Mouse (Mus musculus): ENCODE data around the gene Cuta.
"Not testable (repeated sequence)": the region's sequence is repeated elsewhere in the genome, so short reads cannot be mapped to it uniquely, and the experiment has no call there.

Gene Cuta

DNA sequence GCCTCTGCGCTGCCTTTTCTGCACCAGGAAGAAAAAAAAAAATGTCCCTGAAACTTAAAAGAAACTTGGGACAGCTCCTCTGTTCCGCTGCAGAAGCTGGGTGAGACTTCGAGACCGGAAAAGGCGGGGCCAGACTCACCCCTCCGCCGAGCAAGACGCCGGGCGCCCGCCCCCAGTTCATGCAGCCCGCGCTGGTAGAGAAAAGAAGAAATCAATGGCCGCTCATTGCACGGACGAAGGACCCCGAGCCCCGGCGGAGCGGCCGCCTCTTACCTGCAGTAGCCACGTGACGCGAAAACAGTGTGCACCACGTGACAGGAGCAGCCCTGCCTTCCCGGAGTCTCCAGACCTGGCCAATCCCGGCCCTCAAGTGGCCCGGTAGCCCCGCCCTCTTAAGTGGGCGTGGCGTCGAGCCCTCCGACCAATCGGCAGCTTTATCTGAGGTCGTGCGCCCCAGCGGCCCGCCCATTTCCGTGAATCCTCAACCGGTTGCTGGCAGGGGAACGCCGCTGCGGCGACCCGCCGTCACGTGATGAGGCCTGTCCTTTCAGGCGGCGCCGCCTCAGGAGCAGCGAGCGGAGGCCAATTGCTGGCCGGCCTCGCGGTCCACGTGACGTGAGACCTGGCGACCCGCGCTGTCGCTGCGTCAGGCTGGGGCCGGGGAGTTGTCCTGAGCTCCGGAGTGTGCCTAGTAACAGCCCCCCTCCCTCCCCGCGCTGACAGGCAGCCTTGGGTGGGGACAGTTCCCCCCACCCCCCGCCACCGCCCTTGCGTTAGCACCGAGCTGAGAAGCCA, at the start of gene Cuta:
TSS of gene Cuta (minus strand) at position 392 of the 795 bp plus-strand sequence.
- DNase-seq (ENCODE audit: low read depth, low spot score) = peak; percentile 98

DNA sequence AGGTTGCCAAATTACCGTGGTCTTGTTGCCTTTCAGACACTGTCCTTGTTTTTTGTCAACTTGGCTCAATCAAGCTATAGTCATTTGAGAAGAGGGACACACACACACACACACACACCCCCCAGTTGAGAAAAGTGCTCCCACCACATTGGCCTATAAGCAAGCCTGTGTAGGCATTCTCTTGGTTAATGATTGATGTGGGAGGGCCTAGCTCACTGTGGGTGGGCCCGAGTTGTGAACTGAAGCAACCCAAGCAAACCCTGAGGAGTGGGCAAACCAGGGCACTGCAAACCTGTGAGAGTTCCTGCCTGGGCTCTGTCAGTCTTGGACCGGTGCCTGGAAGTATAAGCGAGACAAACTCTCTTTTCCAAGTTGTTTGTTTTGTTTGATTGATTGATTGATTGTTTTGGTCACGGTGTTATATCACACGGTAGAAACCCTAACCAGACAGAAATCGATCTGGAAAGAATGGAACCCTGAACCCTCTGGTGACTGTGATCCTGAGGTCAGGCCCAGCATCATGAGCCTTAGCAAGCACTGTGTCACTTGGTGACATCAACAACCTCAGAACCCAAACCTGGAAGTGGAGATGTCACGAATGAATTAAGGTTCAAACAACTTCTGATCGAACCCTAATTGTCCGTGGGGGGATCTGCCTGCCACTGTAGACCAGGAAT, 46.3 kb upstream of the Cuta start:
- no peak for DNase-seq (ENCODE audit: low read depth, low spot score)

GRCm38 (mm10) chr17:26983382-26983781, 44.0 kb upstream of the Cuta start:
- no peak for DNase-seq (ENCODE audit: low read depth, low spot score)

DNA sequence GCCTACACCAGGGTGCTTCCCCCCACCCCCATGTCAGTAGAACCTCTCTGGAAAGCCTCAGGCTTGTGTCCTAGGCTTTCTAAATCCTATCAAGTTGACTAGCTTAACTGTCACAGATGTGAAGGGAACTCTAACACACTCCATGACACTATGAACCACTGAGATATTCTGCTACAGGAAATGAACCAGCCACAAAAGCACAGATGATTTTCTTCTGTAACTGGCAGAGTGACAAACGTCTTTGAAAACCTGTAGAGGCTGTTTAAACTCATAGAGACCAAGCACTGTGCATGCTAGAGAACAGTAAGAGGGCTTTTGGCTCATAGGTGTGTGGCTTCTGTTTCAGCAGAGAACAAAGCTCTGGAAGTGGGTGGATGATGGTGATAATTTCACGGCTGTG, 41.7 kb upstream of the Cuta start:
- DNase-seq (ENCODE audit: low read depth, low spot score) = no peak

DNA sequence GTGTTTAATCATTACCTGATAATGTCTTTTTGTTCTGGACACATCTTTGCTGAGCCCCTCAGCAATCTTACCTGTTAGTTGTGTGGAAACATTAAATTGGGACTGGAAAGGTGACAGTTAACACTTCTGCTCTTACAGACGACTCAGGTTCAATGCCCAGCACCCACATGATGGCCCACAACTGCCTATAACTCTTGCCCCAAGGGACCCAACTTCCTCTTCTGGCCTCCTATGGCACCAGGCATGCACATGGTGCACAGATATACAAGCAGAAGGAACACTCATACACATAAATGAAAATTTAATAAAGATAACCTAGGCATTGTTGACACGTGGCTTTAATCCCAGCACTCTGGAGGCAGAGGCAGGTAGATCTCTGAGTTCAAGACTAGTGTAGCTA, 40.1 kb upstream of the Cuta start:
- no peak for DNase-seq (ENCODE audit: low read depth, low spot score)

DNA sequence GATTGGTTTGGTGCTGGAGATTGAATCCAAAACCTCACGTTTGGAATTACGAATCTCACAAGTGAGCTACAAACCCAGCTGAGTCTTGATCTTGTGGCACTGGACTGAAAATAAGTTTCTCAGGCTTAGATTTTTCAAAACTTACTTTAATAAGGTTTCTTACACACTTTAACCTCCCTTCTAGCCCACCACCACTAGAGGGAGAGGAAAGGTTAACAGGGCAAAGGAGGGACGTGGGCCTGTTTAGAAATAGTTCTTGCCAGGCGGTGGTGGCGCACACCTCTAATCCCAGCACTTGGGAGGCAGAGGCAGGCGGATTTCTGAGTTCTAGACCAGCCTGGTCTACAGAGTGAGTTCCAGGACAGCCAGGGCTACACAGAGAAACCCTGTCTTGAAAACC, 38.0 kb upstream of the Cuta start:
- DNase-seq (ENCODE audit: low read depth, low spot score) = not testable (repeated sequence)

- no peak for DNase-seq (ENCODE audit: low read depth, low spot score)
Observed at GRCm38 (mm10) chr17:26975415-26975814, 36.0 kb upstream of the Cuta start.

- no peak for DNase-seq (ENCODE audit: low read depth, low spot score)
Observed at GRCm38 (mm10) chr17:26974547-26974946, 35.2 kb upstream of the Cuta start.

GRCm38 (mm10) chr17:26972703-26973574, 33.6 kb upstream of the Cuta start, which contains the start of gene Zbtb9:
TSS of gene Zbtb9 (plus strand) at chr17:26973167.
- peak; percentile 86 for DNase-seq (ENCODE audit: low read depth, low spot score)

DNA sequence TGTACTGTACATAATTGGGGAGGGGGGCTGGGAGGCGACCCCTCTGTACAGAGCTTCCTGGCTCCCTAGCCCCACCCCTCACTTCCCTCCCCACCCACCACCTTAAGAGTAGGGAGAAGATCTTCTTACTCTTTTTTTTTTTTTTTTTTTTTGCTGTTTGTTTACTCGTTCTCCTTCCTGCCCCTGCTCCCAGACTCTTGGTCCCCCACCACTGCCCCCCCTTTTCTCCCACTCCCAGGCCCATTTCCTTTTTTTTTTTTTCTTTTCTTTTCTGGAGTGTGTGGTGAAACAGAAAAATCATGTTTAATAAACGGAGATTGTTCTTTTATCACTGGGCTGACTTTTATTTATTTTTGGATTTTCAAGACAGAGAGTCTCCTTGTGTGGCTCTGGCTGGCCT, 32.7 kb upstream of the Cuta start:
- DNase-seq (ENCODE audit: low read depth, low spot score) = no peak

DNA sequence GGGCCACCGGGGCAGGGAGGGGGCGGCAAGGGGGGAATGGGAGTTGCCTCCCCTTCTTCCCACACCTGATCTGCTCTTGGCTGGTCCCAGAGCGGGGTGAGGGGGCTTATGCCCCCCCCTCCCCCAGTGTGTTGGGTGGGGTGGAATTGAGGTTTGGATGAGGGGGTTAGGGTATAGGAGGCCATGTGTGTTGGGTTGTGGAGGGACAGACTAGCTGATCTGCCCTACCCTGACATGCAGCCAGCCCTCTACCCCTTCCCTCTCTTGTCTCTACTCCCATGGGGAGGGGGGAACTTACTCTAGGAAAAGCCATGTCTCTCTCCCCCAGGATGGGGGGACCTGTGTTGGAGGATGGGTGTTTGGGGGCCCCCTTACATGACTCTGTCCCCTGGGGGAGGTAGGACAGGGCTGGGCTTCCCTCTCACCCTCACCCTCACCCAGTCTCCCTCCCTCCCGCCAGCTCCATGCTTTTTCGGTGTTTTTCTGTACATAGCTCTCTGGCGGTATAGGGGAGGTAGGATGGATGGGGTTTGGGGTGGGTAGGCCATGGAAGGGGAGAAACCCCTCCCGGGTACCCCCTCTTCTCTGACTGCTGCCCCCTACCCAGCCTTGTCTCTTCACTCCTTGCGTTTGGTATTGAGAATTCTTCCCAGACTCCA, 32.0 kb upstream of the Cuta start:
- DNase-seq (ENCODE audit: low read depth, low spot score) = no peak

DNA sequence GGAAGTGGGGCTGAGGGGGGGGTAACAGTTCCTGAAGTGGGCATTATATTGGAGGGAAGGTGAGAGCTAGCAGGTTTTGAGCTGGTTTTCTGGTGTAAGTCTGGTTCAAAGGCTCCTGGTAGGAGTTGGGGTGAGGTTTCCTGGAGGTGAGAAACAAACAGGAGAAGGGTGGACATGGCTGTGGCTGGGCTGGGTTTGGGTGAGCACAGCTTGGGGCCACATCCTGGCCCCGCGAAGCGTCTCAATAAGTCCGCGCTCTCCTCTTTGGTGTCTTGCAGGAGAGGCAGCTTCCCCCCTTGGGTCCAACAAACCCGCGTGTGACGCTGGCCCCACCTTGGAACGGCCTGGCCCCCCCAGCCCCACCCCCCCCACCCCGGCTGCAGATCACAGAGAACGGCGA, 30.9 kb upstream of the Cuta start:
- no peak for DNase-seq (ENCODE audit: low read depth, low spot score)

DNA sequence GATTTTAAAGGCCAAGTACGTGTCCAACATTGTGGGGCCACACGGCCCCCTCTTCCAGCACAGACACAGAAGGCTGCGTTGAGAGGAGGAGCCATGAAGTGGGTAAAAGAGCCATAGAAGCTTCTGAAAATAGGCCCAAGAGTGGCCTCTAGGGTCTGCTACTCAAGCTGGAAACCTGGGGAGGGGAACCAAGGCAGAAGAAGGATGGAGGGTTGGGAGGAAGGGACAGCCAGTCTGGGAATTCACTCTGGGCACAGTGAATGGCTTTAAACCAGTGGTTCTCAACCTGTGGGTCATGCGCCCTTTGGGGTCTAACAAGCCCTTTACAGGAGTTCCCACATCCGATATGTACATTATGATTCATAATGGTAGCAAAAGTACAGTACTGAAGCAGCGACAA, 29.9 kb upstream of the Cuta start:
- DNase-seq (ENCODE audit: low read depth, low spot score) = no peak

DNA sequence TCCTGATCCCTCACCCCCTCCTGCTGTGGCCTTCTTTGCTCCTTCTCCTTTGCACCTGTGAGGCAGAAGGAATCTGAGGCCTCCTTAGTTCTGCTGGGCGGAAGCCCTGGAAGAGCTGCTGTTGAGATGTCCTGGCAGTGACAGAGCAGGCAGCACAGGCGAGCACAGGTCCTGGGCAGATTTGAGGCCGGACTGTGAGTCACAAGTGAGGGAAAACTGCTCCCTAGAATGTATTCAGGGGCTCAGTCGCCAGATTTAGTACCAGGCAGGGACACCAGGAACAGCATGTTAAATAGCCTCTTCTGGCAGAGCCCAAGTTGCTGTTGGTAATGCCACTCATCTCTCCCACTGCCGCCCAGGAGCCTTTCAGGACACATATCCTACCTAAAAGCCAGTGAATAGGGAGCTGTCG, 28.8 kb upstream of the Cuta start:
- DNase-seq (ENCODE audit: low read depth, low spot score) = no peak

- DNase-seq (ENCODE audit: low read depth, low spot score) = no peak
Observed at GRCm38 (mm10) chr17:26967477-26967876, 28.1 kb upstream of the Cuta start.

GRCm38 (mm10) chr17:26966993-26967392, 27.6 kb upstream of the Cuta start:
- no peak for DNase-seq (ENCODE audit: low read depth, low spot score)

DNA sequence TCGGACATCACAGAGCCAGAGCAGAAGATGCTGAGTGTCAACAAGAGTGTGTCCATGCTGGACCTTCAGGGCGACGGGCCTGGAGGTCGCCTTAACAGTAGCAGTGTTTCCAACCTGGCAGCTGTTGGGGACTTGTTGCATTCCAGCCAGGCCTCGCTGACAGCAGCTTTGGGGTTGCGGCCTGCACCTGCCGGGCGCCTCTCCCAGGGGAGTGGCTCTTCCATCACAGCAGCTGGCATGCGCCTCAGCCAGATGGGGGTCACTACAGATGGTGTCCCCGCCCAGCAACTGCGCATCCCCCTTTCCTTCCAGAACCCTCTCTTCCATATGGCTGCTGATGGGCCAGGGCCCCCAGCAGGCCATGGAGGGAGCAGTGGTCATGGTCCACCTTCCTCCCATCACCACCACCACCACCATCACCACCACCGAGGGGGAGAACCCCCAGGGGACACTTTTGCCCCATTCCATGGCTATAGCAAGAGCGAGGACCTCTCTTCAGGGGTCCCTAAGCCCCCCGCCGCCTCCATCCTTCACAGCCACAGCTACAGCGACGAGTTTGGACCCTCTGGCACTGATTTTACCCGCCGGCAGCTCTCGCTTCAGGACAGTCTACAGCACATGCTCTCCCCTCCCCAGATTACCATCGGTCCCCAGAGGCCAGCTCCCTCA, 22.3 kb upstream of the Cuta start:
- no peak for DNase-seq (ENCODE audit: low read depth, low spot score)

GRCm38 (mm10) chr17:26959815-26960214, 20.4 kb upstream of the Cuta start:
- DNase-seq (ENCODE audit: low read depth, low spot score) = no peak

- DNase-seq (ENCODE audit: low read depth, low spot score) = no peak
Observed at GRCm38 (mm10) chr17:26958880-26959279, 19.5 kb upstream of the Cuta start.

GRCm38 (mm10) chr17:26957872-26958271, 18.5 kb upstream of the Cuta start:
- DNase-seq (ENCODE audit: low read depth, low spot score) = no peak

GRCm38 (mm10) chr17:26956895-26957294, 17.5 kb upstream of the Cuta start:
- DNase-seq (ENCODE audit: low read depth, low spot score) = no peak

Data from WW6 (cell line).